Mouse (Mus musculus): ENCODE results near the gene Fam83g.

DNA sequence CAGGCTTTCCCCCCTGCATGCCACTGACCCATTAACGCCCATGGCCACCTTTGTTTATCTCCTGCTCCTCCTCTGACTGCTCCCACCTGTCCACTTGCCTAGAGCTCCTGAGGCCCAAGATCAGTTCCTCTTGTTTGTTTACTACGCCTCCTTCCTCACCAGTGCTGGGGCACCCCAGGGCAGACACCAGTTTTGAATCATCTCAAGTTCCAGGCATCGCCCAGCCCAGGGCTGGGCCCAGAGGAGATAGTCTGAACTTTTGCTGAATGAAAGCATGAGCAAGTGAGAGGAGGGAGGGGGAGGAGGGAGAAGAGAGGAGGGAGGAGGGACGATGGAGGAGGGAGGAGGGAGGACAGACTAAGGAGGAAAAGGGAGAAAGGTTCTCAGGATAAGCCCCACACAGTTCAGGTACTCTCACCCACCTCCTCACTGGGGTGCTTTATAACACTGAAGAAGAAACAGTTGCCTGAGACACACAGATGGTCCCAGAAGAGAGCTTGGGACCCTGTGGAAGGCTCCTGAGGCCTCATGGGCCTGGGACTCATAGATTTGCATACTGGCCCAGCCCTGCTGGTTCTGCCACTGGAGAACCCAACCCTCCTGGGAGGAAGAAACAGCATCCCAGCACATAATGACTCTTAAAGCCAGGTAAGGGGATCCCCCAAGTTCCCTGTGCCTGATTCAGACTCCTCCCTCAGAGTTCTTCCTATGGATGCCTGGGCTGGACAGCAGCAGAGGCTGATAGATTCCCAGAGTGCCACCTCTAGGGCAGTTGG lies 4.6 kb upstream of the Fam83g start:
- TF ChIP-seq POLR2A (IDR thresholded peaks at IDR 0.05; ENCODE audit: insufficient read depth, low read depth, low read length): no peak
- no peak for TF ChIP-seq CTCF (IDR thresholded peaks at IDR 0.05)
- no peak for TF ChIP-seq EP300 (IDR thresholded peaks at IDR 0.05; ENCODE audit: insufficient read depth, low read depth, low read length)
